Mouse (Mus musculus) hindbrain, postnatal 0 days (tissue): ENCODE measurements at regions not wholly inside any gene's neighbourhood (a gene's known extent, or its start where the extent isn't known, plus 50 kb on each side); places are given as distances from the start of the nearest gene placed in this dataset.

Experiments
- ATAC-seq: fragments of 200-750 bp; cut with Nextera tagmentation; 2 replicates; pipeline ENCODE4 v1.8.0; 2017; ENCODE audit warnings: mild to moderate bottlenecking, moderate TSS enrichment, moderate library complexity
- DNase-seq: peaks from one replicate; pipeline ENCODE4 v3.0.0-alpha.2; 2015; ENCODE audit warnings: low spot score
- H3K27ac ChIP-seq: fragments of 300-500 bp; sonication (generic); 2 replicates; pipeline ENCODE4 v1.5.1; 2014; ENCODE audit warnings: mild to moderate bottlenecking
- H3K27me3 ChIP-seq: fragments of 300-500 bp; sonication (generic); 2 replicates; pipeline ENCODE4 v1.6.1; 2014; ENCODE audit warnings: low read length, mixed read lengths; ENCODE audit not compliant: insufficient read depth
- H3K36me3 ChIP-seq: fragments of 300-500 bp; sonication (generic); 2 replicates; pipeline ENCODE4 v1.6.1; 2014; ENCODE audit warnings: low read length, mixed read lengths; ENCODE audit not compliant: insufficient read depth
- H3K4me1 ChIP-seq: fragments of 300-500 bp; sonication (generic); 2 replicates; pipeline ENCODE4 v1.6.1; 2014; ENCODE audit warnings: antibody characterized with exemption, low read length, mixed read lengths; ENCODE audit not compliant: insufficient read depth
- H3K4me2 ChIP-seq: fragments of 300-500 bp; sonication (generic); 2 replicates; pipeline ENCODE4 v1.6.1; 2014; ENCODE audit warnings: low read depth, mild to moderate bottlenecking, low read length, moderate library complexity, mixed read lengths
- H3K4me3 ChIP-seq: fragments of 300-500 bp; sonication (generic); 2 replicates; pipeline ENCODE4 v1.5.1; 2014; ENCODE audit warnings: low read length
- H3K9ac ChIP-seq: fragments of 300-500 bp; sonication (generic); replicated peaks from 2 replicates; pipeline ENCODE4 v1.6.1; 2014; ENCODE audit warnings: mild to moderate bottlenecking, low read length, moderate library complexity, mixed read lengths
- H3K9me3 ChIP-seq: fragments of 300-500 bp; sonication (generic); 2 replicates; pipeline ENCODE4 v1.6.1; 2016; ENCODE audit warnings: low read length, mixed read lengths
- CTCF ChIP-seq: IDR thresholded peaks from 2 replicates; pipeline ENCODE4 v1.5.1; 2016; ENCODE audit warnings: antibody characterized with exemption, control low read depth, low read depth
- WGBS: fragments of 180-500 bp; shearing (Covaris S2); extraction: QIAGEN DNeasy Blood & Tissue Kit; methylation state at CpG from one replicate; pipeline ENCODE4 v1.1.7; 2014; 5-methylcytosine and 5-hydroxymethylcytosine counted together

DNA sequence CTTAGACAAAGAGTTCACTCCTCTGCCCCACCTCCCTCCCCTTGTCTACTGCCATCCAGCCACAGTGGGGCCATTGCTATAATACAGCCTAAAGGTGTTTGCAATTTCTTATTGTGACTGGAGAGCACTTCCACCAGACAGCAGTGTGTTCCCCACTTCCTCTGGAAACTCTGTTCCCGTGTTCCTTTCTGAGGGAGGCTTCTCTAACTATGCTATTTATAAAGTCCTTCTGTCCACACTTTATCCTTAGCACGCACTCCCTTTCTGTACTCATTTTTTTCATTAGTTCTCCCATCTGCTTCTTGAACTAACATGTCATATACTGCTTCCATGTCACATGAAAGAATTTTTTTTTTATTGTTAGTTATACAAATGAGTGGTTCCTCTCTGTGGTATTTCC is 52.0 kb upstream of the 4930432M17Rik start:
- ATAC-seq (no peak), DNase-seq (no peak)
- H3K27me3 ChIP-seq, result no peaks in the 10 kb centered on the region
- no peak overlapping the region for H3K9ac ChIP-seq
- no peak overlapping the region for H3K4me3 ChIP-seq
- H3K36me3 ChIP-seq, result no peaks in the 10 kb centered on the region
- H3K4me2 ChIP-seq, result no peak overlapping the region
- H3K9me3 ChIP-seq, result no peaks in the 10 kb centered on the region
- H3K4me1 ChIP-seq, result no peaks in the 10 kb centered on the region
- H3K27ac ChIP-seq, result no peak overlapping the region
- 59% methylated on average over 2 of the region's 2 CpGs for WGBS
- no peak for TF ChIP-seq CTCF

DNA sequence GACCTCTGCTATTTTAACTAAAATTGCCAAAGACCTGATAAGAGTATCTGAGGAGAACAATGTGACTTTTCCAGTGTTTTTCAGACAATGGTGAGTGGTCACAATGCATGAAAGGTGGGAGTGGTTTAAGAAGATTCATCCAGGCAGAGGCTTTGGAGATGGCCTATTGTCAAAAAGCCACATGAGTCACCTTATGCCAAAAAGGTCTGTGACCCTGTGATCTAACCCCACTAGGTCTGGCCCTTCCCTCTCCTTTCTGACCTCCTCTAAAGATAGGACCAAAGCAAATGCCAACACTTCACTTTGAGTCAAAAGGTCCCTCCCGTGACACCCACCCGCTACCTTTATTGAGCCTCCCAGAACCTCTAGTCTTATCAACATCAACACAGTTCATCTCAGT is 52.4 kb upstream of the 4930432M17Rik start:
- no peaks in the 10 kb centered on the region for H3K27me3 ChIP-seq
- H3K4me3 ChIP-seq, result no peak overlapping the region
- WGBS, result 58% methylated on average over 2 of the region's 2 CpGs
- DNase-seq (no peak), ATAC-seq (no peak)
- H3K9me3 ChIP-seq, result no peaks in the 10 kb centered on the region
- no peaks in the 10 kb centered on the region for H3K36me3 ChIP-seq
- TF ChIP-seq CTCF, result no peak
- no peak overlapping the region for H3K27ac ChIP-seq
- H3K4me1 ChIP-seq, result no peaks in the 10 kb centered on the region
- no peak overlapping the region for H3K4me2 ChIP-seq
- no peak overlapping the region for H3K9ac ChIP-seq

DNA sequence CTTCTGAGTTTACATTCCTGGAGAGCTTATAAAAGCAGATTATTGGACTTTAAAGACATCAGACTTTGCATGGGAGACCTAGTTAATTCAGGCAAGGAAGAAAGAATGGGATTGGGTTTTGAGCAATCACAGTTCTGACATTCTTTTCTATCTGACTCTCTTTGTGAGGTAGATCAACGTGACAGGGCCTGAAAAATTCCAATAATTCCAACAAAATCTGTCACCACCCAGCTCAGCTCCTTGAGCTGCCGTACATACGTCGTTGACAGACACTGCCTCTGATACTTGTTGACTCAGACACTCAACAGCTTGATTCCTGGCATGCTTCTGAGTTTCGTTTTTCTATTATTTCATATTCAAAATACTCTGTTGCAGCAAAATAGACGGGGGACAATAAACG is 53.2 kb upstream of the 4930432M17Rik start:
- H3K4me1 ChIP-seq, result no peaks in the 10 kb centered on the region
- H3K27ac ChIP-seq, result no peak overlapping the region
- TF ChIP-seq CTCF, result no peak
- H3K36me3 ChIP-seq, result no peaks in the 10 kb centered on the region
- no peak overlapping the region for H3K4me2 ChIP-seq
- no peaks in the 10 kb centered on the region for H3K27me3 ChIP-seq
- 50% methylated on average over 7 of the region's 7 CpGs for WGBS
- ATAC-seq (no peak), DNase-seq (no peak)
- H3K9me3 ChIP-seq, result no peaks in the 10 kb centered on the region
- H3K9ac ChIP-seq, result no peak overlapping the region
- no peak overlapping the region for H3K4me3 ChIP-seq

DNA sequence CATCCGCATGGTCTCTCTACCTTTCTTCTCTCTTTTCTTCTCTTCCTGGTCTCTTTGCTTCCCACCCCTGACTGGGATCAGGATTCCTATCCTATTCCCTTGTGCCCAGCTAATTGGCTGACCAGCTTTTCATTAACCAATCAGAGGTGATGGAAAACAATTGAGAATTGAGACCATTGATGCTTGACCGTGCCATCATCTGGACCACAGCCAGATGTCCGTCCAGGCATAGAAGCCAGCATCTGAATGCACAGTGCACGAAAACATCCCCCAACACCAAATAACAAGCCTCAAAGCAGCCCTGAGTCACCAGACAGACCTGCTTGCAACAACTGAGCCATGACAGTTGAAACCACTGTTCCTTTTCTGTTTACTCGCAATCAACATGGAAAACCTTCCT is 54.5 kb upstream of the 4930432M17Rik start:
- H3K36me3 ChIP-seq, result no peaks in the 10 kb centered on the region
- no peaks in the 10 kb centered on the region for H3K27me3 ChIP-seq
- DNase-seq (no peak), ATAC-seq (no peak)
- no peaks in the 10 kb centered on the region for H3K9me3 ChIP-seq
- no peak for TF ChIP-seq CTCF
- H3K4me1 ChIP-seq, result no peaks in the 10 kb centered on the region
- WGBS, result 60% methylated on average over 5 of the region's 5 CpGs
- no peak overlapping the region for H3K27ac ChIP-seq
- no peak overlapping the region for H3K4me3 ChIP-seq
- H3K4me2 ChIP-seq, result no peak overlapping the region
- H3K9ac ChIP-seq, result no peak overlapping the region

DNA sequence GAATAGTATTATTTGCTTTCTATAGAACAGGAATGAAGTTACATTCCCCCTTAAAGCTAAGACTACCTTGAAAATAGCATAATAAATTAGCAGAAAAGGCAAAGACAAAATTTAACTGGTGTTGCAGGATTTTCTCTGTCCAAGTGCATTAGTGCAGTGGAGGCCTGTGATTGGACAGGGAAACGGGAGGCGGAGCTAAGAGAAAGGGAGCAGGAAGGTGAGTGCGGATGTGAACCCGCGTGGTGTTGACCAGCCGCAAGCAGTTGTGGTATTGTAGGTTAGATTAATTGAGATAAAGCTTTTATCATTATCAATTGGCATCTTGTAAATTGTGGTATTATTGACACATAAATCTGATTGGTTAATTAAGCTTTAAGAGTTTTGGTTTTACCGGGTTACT is 55.8 kb upstream of the 4930432M17Rik start:
- Histone ChIP-seq H3K36me3 (no peaks in the 10 kb centered on the region), H3K4me1 (no peaks in the 10 kb centered on the region), H3K4me3 (no peak overlapping the region), H3K9me3 (no peaks in the 10 kb centered on the region), H3K4me2 (no peak overlapping the region), H3K9ac (no peak overlapping the region), H3K27me3 (no peaks in the 10 kb centered on the region), H3K27ac (no peak overlapping the region)
- no peak for DNase-seq
- no peak for TF ChIP-seq CTCF
- WGBS, result 90% methylated on average over 7 of the region's 7 CpGs
- no peak for ATAC-seq

DNA sequence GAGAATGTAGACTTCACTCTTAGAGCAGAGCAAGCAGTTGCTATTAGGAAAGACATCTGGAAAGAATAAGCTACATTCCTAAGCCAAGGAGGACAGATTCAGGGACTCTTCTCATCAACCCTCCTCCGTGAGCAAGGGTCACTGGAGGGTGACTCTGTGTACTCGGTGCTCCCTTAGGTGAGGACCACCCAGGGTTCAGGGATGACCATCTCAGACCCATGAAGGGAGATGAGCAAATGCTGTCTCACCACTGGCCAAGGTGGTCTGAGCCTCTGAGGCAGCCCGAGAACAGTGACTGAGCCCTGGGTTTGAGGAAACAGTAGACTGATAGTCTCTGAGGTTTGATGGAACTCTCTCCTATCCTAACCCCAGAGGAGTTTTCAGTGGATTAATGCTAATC is 57.3 kb upstream of the 4930432M17Rik start:
- 88% methylated on average over 3 of the region's 3 CpGs for WGBS
- Histone ChIP-seq H3K4me1 (no peaks in the 10 kb centered on the region), H3K27ac (no peak overlapping the region), H3K4me2 (no peak overlapping the region), H3K36me3 (no peaks in the 10 kb centered on the region), H3K9me3 (no peaks in the 10 kb centered on the region), H3K4me3 (no peak overlapping the region), H3K9ac (no peak overlapping the region), H3K27me3 (no peaks in the 10 kb centered on the region)
- no peak for TF ChIP-seq CTCF
- ATAC-seq, result no peak
- no peak for DNase-seq

DNA sequence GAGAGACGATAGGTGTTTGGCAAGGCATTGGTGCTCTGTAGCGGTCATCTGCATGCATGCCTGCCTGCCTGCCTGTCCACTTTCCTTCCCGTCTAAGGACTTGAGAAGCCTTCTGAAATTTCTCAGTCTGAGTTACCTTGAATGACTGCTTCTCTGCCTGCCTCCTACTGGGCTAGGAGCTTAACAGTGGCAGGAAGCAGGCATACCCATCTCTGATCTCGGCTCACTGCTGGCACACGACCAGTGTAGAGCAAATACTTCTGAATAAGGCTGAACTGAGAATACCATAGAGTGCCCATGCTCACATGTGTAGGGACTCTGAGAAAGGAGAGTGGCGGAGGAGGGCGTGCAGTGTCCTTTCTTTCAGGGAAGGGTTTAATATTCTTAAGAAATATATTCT is 60.7 kb upstream of the 4930432M17Rik start:
- no peak overlapping the region for H3K4me3 ChIP-seq
- WGBS, result 73% methylated on average over 7 of the region's 7 CpGs
- TF ChIP-seq CTCF, result no peak
- no peaks in the 10 kb centered on the region for H3K9me3 ChIP-seq
- 0 out of 2 replicates have a peak, but pooled peaks cover 1% of the 10 kb centered on the region for H3K4me1 ChIP-seq
- DNase-seq (no peak), ATAC-seq (no peak)
- no peaks in the 10 kb centered on the region for H3K27me3 ChIP-seq
- H3K9ac ChIP-seq, result no peak overlapping the region
- H3K36me3 ChIP-seq, result no peaks in the 10 kb centered on the region
- H3K27ac ChIP-seq, result no peak overlapping the region
- H3K4me2 ChIP-seq, result no peak overlapping the region
